Mouse (Mus musculus): ENCODE data around the gene Phc1. TPM values are rescaled to one million over a fixed set of nuclear protein-coding genes. Genes with fewer than 3 reads are reported as not detected.

Gene Phc1
- polyA plus RNA-seq, 1 experiment from 2014 or later, result 7.4 TPM

DNA sequence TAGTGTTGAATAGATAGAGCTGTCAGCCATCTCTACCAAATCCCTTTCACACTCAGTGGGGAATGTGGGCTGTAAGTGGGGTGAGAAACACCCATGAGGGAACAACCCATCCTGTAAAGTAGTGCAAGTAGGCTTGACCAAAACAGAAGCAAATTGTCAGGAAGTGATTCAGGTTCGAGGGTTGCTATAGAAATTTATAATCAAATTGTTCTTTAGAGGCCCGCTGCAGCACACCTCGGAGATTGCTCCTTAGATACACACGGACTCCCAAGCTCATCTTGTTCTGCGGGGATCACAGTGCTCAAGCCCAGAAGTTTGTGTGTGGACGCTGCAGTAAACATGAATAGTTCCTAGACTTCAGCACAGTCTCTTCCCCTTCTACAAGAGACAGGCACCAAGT lies 57.6 kb downstream of the Phc1 start, which contains the start of gene Klrg1:
TSS of gene Klrg1 (minus strand) at position 101 of the 400 bp plus-strand sequence.
- no peak within 1 kb of the TSS for H3K4me3 ChIP-seq (ENCODE audit: low read length)
- H3K27me3 ChIP-seq (replicated peaks; ENCODE audit: control insufficient read depth, insufficient read depth, low read length), result no peaks in the 10 kb centered on the region
- H3K4me2 ChIP-seq (ENCODE audit: low read depth, low read length), result no peak within 1 kb of the TSS
- 70% methylated on average over 6 of the region's 6 CpGs for WGBS
- H3K9me3 ChIP-seq (ENCODE audit: control insufficient read depth, low read length), result no peaks in the 10 kb centered on the region
- no peaks in the 10 kb centered on the region for H3K4me1 ChIP-seq (ENCODE audit: control insufficient read depth, insufficient read depth, low read length)
- H3K9ac ChIP-seq (ENCODE audit: low read depth, low read length), result no peak within 1 kb of the TSS
- H3K27ac ChIP-seq (ENCODE audit: low read length), result no peak within 1 kb of the TSS
- ATAC-seq, result no peak
- no peaks in the 10 kb centered on the region for H3K36me3 ChIP-seq (ENCODE audit: control insufficient read depth, insufficient read depth, low read length)

DNA sequence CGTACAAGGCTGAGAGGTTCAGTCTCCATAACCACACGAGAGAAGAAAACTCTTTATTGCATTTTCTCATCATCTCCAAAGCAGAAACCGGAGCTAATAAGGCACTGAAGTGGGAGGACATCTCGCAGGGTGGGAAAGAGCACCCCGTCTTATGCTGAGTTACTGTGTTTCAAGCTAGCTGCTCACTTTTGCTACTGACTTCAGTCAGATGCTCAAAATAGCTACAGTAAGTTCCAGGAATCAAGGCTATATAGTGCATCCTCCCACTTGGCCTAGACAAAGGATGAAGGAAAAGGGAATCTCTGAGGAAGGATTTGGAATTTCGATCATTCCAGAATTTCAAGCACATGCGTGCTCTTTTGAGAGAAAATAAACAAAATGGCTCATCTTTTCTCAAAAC lies 63.8 kb downstream of the Phc1 start:
- Histone ChIP-seq H3K27me3 (replicated peaks; ENCODE audit: control insufficient read depth, insufficient read depth, low read length) (no peaks in the 10 kb centered on the region), H3K4me1 (ENCODE audit: control insufficient read depth, insufficient read depth, low read length) (no peaks in the 10 kb centered on the region; the same call in 1 of the 2 replicates), H3K9ac (ENCODE audit: low read depth, low read length) (no peak overlapping the region), H3K4me3 (ENCODE audit: low read length) (no peak overlapping the region), H3K27ac (ENCODE audit: low read length) (no peak overlapping the region), H3K9me3 (ENCODE audit: control insufficient read depth, low read length) (no peaks in the 10 kb centered on the region), H3K36me3 (ENCODE audit: control insufficient read depth, insufficient read depth, low read length) (no peaks in the 10 kb centered on the region), H3K4me2 (ENCODE audit: low read depth, low read length) (no peak overlapping the region)
- ATAC-seq, result no peak
- WGBS, result 84% methylated on average over 7 of the region's 7 CpGs

DNA sequence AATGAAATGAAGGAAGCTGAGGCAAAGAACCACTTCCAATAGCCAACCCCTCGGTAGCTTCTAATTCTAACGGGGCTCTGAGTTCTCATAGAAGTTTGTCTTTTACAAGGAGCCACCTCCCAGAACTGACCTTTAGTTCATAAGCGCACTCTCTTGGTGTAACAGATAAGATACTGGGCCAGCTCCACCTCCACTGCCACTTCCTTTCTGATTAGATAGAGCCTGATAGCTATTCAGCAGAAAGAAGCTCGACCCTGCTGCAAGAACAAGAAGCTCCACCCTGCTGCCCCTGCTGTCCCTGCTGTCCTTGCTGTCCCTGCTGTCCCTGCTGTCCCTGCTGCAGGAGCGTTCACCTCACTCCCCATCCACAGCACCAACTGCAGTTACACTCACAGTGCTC lies 65.8 kb downstream of the Phc1 start:
- Histone ChIP-seq H3K36me3 (ENCODE audit: control insufficient read depth, insufficient read depth, low read length) (no peaks in the 10 kb centered on the region), H3K9me3 (ENCODE audit: control insufficient read depth, low read length) (no peaks in the 10 kb centered on the region), H3K4me2 (ENCODE audit: low read depth, low read length) (no peak overlapping the region), H3K27me3 (replicated peaks; ENCODE audit: control insufficient read depth, insufficient read depth, low read length) (no peaks in the 10 kb centered on the region), H3K4me3 (ENCODE audit: low read length) (no peak overlapping the region), H3K9ac (ENCODE audit: low read depth, low read length) (no peak overlapping the region), H3K4me1 (ENCODE audit: control insufficient read depth, insufficient read depth, low read length) (no peaks in the 10 kb centered on the region; the same call in 1 of the 2 replicates), H3K27ac (ENCODE audit: low read length) (no peak overlapping the region)
- ATAC-seq, result peak; percentile 40; the same call in 1 of the 2 replicates
- 38% methylated on average over 5 of the region's 5 CpGs for WGBS

DNA sequence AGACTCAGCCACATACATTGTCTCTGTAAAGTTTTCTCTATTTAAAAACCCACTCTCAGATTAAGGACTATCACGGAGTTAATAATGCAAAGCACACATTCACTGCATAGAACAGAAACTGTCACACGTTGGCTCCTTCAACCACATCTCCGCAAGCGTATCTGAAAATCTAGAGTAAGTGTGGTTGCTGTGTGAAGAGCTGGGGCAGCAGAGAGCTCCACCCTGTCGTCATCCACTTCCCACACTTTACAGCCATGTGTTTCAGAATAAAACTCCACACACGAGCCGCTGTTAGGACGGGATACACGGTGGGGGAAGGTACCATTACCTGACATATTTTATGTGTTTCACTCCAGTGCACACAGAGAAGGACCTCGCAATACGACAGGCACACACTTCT lies 70.2 kb downstream of the Phc1 start:
- Histone ChIP-seq H3K36me3 (ENCODE audit: control insufficient read depth, insufficient read depth, low read length) (no peaks in the 10 kb centered on the region), H3K9me3 (ENCODE audit: control insufficient read depth, low read length) (no peaks in the 10 kb centered on the region), H3K4me2 (ENCODE audit: low read depth, low read length) (no peak overlapping the region), H3K27ac (ENCODE audit: low read length) (no peak overlapping the region), H3K4me1 (ENCODE audit: control insufficient read depth, insufficient read depth, low read length) (no peaks in the 10 kb centered on the region; the same call in 1 of the 2 replicates), H3K4me3 (ENCODE audit: low read length) (no peak overlapping the region), H3K9ac (ENCODE audit: low read depth, low read length) (no peak overlapping the region), H3K27me3 (replicated peaks; ENCODE audit: control insufficient read depth, insufficient read depth, low read length) (no peaks in the 10 kb centered on the region)
- ATAC-seq, result no peak
- 74% methylated on average over 11 of the region's 11 CpGs for WGBS

DNA sequence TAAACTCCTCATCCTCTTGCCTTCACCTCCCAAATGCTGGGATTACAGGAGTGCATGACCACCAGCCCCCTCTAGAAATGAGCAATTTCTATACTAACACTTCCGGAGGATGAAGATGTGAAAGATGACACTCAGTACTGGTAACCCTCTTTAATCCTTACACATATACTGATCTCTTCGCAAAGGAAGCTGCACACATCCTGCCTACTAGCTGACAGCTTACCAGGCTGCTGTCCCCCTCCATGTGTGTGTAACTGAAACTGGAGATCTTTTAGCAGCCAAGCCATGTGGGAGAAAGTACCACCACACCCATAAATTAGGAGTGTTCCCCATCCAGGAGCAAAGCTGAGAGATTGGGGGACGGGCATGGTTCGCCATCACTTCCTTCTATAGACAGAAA lies 71.2 kb downstream of the Phc1 start:
- ATAC-seq, result no peak
- no peak overlapping the region for H3K9ac ChIP-seq (ENCODE audit: low read depth, low read length)
- H3K36me3 ChIP-seq (ENCODE audit: control insufficient read depth, insufficient read depth, low read length), result no peaks in the 10 kb centered on the region
- no peaks in the 10 kb centered on the region for H3K9me3 ChIP-seq (ENCODE audit: control insufficient read depth, low read length)
- H3K4me1 ChIP-seq (ENCODE audit: control insufficient read depth, insufficient read depth, low read length), result no peaks in the 10 kb centered on the region
- H3K27me3 ChIP-seq (replicated peaks; ENCODE audit: control insufficient read depth, insufficient read depth, low read length), result no peaks in the 10 kb centered on the region
- no peak overlapping the region for H3K4me2 ChIP-seq (ENCODE audit: low read depth, low read length)
- no peak overlapping the region for H3K27ac ChIP-seq (ENCODE audit: low read length)
- H3K4me3 ChIP-seq (ENCODE audit: low read length), result no peak overlapping the region
- 82% methylated on average over 4 of the region's 4 CpGs for WGBS

DNA sequence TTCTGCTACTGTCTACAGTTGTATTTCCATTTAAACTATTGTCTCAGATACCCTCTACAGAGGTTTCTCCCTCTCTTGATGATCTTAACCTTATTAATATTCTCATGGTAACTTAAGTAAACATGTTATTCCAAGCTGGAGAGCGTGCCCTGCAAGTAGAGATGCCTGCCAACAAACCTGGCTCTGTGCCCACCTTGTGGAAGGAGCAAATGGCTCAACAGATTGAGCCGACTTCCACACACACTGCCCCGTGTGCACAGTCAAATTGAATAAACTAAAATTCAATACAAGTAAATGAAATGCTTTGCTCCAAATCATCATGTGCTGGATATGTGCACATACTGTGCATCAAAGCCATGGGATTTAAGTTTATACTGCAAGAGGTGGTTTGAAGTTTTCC lies 71.8 kb downstream of the Phc1 start:
- 43% methylated on average over 3 of the region's 3 CpGs for WGBS
- H3K27ac ChIP-seq (ENCODE audit: low read length), result no peak overlapping the region
- no peak overlapping the region for H3K4me2 ChIP-seq (ENCODE audit: low read depth, low read length)
- H3K9ac ChIP-seq (ENCODE audit: low read depth, low read length), result no peak overlapping the region
- H3K27me3 ChIP-seq (replicated peaks; ENCODE audit: control insufficient read depth, insufficient read depth, low read length), result no peaks in the 10 kb centered on the region
- H3K36me3 ChIP-seq (ENCODE audit: control insufficient read depth, insufficient read depth, low read length), result no peaks in the 10 kb centered on the region
- no peaks in the 10 kb centered on the region for H3K9me3 ChIP-seq (ENCODE audit: control insufficient read depth, low read length)
- ATAC-seq, result no peak
- H3K4me3 ChIP-seq (ENCODE audit: low read length), result no peak overlapping the region
- no peaks in the 10 kb centered on the region for H3K4me1 ChIP-seq (ENCODE audit: control insufficient read depth, insufficient read depth, low read length)

Other genes with a start within 250 kb of the Phc1 start
- gene Klrg1, start 57.7 kb downstream of the Phc1 start, polyA plus RNA-seq (2015; fragmentation: Nextera tagmentation; extraction: Ambion mirVana), result not detected in 2 replicates
- 142 and 147 TPM in 2 replicates for gene M6pr, start 31.8 kb downstream of the Phc1 start, polyA plus RNA-seq (2015; fragmentation: Nextera tagmentation; extraction: Ambion mirVana)
- gene Rimklb, start 158.2 kb upstream of the Phc1 start, polyA plus RNA-seq (2015; fragmentation: Nextera tagmentation; extraction: Ambion mirVana), result 3.5 and 3.7 TPM in 2 replicates
- 8.8 and 9.2 TPM in 2 replicates for gene Mfap5, start 165.3 kb upstream of the Phc1 start, polyA plus RNA-seq (2015; fragmentation: Nextera tagmentation; extraction: Ambion mirVana)
- not detected in 2 replicates for gene Aicda, start 213.2 kb upstream of the Phc1 start, polyA plus RNA-seq (2015; fragmentation: Nextera tagmentation; extraction: Ambion mirVana)

Measured in intestine, embryonic 16.5 days (tissue).